Mouse (Mus musculus) induced T-regulatory cell, adult 2 months (primary cell): ENCODE data around the gene Rasgef1b.

Experiments used
- DNase-seq: peaks from one replicate; pipeline ENCODE4 v3.0.0-alpha.2; 2012; ENCODE audit warnings: low read depth

The Rasgef1b gene

DNA sequence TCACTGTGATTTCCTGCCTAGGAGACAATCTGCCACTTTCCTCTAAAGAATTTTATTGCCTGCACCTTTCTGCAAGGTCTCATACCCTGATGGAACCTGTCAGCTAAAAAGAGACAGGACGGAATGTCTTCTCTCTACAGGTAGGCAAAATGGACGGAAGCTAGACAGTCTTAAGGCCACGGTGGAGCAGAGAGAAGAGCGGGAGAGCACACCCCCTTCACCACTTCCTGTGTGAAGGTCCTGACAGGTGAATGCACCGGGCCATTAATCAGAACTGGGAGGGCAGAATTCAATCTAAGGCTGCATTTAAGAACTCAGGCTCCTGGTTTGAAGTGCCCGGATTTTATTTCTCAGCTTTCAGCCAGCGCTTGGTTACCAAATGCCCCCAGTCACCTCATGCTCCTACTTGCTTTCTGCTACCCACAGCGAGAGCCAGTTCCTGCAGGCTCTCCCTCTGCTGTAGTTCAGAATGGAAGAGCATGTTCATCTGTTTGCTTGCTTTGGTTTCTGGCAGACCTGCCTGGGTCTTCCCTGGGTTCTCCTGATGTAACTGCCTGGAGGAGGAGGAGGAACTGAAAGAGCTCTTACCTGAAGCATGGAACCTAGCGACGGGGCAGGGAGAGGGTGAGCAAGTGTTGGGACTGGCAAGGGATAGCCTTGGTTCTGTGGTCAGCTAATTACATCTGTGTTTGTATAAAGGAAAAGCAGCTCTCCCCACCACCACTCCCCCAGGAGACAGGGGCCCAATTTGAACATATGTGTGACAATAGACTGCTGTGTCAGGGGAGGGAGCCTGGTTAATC lies 233.3 kb downstream of the Rasgef1b start:
- peak; percentile 44 for DNase-seq

DNA sequence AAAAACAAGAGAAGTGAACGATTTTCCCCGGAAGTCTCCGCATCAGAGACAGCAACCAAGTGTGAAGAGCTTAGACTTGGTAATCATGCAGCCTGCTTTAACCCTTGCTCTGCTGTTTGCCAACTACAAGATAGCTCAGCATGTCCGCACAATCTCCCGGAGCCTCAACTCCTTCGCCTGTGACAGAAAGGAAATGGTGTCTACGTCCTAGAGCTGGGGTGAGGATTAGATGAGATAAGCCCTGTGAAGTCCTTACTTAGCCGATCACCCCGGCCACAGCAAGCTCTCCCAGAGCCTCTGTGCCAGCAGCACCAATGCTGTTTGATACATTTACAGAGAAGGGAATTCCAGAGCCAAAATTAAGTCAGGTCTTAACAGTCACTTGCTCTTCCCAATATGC lies 235.0 kb downstream of the Rasgef1b start:
- no peak for DNase-seq

GRCm38 (mm10) chr5:99493017-99493416 lies 235.8 kb downstream of the Rasgef1b start:
- DNase-seq = no peak

GRCm38 (mm10) chr5:99488479-99489158 lies 240.2 kb downstream of the Rasgef1b start:
- DNase-seq = no peak

DNA sequence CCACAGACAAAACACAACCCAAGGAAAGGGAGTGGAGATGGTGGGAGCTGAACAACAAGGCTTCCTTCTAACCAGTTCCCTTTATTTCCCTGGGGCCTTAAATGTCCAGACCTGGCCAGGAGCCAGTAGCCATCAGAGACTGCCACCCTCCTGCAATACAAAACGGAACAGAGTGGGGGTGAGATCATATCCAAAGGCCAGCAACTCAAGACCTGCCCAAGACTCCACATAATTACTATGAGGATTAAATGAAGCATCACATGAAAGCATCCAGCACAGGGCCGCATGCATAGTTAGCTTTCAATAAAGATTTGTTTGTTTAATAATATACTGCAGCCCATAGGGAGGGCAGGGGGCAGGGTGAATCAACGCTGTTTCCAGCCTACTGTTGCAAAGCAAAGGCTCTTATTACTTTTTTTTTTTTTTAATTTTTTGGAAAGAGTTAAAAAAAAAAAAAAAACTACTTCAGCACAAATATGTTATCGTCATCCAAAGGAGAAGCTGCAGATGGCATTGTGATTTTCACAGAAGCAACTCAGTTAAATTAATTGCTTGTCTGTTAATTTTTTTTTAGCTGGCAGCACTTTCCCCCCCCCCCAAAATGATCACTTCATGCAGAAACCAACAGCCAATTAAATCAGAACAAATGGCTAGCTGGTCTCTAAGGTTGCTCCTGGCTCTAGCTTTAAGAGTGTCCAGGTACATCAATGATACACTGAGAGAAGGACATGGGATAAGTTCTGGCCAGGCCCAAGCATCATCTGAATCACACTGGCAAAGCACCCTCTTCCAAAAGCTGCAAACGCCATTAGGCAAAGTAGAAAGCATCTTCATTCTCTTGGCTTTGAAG lies 241.6 kb downstream of the Rasgef1b start:
- DNase-seq = no peak

- no peak for DNase-seq
These were observed 245.7 kb downstream of the Rasgef1b start for GRCm38 (mm10) chr5:99483162-99483561.

DNA sequence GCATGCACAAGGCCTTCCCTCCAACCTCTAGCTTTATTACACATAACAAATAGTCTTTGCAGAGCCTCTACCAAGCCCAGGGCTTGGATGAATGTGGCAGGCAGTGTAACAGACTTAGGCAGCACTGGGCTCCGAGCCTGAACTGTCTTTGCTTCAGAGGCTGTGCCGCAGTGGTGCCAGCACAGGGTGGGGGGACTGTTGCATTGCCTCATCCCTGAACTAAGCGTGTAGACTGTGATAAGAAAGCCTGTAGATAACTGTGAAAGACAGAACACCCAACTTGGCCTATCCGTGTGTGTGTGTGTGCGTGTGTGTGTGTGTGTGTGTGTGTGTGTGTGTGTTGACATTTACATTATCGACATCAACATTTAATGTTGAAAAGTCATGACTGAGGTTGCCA lies 246.3 kb downstream of the Rasgef1b start:
- DNase-seq = no peak

DNA sequence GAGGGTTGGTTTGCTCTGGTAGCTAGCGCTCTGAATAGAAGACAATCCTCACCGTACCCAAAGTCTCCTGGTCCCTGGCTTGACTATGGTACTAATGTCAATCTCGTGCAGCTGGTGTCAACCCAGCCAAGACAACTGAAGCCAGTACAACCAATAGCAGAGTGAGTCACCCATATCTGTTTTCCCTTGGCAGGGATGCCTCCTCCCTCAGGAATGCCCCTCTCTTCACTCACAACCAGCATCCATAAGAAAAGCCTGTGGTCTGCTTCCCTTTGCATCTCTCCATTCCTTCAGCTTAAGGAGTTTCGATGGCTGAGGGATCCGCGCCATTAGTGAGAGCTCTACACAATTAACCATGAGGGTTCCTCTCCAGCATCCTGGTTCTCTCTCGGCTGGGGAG lies 246.8 kb downstream of the Rasgef1b start:
- DNase-seq = no peak

DNA sequence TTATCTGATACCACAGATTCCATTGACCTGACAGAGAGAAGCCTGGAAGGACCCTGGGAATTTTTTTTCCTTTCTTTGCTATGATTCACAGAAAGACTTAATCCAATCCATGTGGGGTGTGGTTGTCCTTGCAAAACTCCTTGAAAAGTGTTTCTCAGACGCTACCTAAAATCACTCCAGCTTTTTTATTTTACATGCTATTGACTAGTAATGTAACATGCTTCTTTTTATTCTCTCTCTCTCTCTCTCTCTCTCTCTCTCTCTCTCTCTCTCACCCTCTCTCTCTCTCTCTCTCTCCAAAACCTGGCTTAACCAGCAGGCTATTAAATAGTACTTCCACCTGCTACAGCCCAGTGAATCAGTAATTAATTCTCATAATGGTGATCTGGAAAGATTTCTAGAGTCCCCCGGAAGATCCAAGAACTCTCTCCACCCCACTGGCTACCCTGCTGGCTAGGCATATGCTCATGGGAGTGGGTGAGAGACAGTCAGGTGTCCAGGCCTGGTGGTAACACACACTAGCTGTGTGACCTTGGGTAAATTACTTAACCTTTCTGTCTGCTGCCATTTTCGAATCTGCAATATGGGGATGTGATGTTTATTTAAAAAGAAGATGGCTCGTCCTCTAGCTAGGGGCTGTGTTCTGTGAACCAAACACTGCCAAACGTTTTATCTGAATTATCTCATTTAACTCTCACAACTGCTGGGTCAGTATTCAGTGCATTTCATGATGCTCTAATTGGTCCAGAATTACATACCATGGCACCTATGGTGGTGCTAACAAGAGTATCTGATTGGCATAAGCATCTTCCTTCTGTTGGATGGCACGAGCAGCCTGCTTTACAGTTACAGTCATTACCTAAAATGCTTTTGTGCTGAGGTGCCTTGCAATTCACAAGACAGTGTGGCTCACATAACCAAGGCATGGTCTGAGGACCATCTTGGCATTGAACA lies 248.5 kb downstream of the Rasgef1b start:
- DNase-seq = no peak

GRCm38 (mm10) chr5:99479263-99480077 lies 249.4 kb downstream of the Rasgef1b start:
- no peak for DNase-seq

DNA sequence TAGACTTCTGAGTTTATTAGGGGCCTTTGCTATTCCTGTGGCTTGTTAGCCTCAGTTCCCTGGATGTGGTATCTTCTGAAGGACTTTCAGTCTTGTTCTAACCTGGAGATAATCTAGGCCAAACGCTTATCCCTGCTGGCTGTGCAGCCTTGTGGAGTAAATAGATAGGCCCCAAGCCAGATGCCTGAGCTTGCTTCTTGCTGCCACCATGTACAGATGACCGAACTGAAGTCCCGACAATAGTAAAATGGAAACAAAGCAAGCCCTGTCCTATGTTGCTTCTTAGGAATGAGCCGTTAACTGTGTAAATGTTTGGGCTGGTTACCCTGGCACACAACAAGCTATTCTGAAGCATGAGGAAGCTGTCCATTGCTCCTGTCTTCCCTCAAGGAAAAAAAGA lies 250.1 kb downstream of the Rasgef1b start:
- no peak for DNase-seq

- peak; percentile 25 for DNase-seq
These were observed 251.4 kb downstream of the Rasgef1b start for GRCm38 (mm10) chr5:99477420-99477815.

GRCm38 (mm10) chr5:99476640-99477419 lies 252.0 kb downstream of the Rasgef1b start:
- peak; percentile 6 for DNase-seq

DNA sequence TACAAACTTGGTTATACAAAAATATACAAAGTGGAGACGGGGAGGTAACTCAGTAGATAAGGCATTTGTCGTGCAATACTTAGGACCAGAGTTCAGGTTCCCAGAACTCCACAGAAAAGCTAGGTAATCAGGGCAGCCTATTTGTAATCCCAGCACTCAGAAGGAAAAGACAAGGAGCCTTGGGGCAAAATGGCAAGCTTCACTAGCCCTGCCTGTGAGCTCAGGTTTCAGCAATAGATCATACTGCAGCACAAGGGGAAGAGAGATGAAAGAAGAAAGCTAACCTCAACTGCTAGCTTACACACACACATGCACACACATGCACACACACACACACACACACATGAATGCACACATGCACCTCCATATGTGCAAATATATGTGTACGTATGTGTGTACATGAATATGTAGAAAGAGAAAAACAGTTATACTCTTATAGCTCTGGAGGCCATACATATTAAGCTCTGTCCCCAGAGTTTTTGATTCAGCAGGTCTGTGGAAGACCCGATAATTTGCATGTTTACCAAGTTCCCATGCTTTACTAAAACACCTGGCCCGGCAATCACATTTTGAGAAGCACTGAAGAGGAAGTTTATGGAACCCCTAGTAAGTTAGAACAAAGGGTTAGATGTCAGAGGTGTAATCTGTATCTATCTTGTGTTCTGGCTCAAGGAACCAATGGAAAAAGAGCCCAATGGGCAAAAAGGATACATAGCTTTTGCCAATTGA lies 256.1 kb downstream of the Rasgef1b start:
- DNase-seq = no peak

DNA sequence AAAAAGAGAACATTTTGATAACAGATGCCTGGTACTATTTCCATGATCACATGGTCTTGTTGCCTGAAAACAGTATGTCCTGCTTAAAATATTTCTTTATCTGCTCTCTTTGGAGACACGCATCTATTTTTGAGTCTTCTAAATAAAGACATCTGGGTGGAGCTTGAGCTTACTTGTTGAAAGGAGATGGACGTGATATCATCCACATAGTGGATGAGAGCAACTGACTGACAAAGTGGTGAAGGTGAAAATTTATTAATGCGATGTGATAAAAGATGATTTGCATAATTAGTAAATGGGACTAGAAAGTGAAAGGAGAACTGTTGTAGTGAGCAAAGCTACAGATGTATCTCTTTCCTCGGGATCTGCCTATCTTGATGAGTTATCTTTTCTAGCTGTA lies 257.1 kb downstream of the Rasgef1b start:
- no peak for DNase-seq

DNA sequence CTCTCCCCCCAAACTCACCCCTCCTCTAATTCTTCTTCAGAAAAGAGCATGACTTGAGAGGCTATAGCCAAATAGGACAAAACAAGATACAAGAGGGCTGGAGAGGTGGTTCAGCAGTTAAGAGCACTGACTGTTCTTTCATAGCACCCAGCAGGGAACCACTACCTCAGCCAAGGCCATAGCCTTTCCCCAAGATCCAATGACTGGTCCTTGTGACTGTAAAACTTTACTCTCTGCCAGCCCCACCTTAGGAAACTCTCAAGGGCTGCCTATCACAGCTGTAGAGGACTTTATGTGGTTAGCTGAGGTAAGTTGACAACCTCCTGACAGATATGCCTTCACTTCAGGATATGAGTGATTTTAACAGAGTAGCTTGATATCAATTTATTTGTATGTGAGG lies 258.3 kb downstream of the Rasgef1b start:
- no peak for DNase-seq

DNA sequence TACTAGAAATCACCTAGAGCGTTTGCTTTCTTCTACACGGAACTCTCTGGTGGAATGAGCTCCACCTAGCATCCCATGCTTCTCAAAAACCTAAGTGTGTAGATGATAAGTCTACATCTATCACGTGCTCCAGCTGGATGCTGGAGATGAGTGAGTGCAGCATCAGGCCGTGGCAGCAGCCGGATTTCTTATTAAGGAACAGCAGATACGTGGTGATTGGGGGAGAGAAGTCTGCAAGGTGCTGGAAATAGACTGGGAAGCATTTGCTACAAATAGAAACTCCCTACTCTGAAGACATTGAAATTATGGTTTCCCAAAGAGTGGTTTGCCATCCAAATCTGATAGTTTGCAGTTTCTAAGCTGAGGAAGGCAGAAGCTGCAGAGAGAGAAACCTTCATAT lies 269.9 kb downstream of the Rasgef1b start:
- DNase-seq = no peak

- no peak for DNase-seq
These were observed 271.6 kb downstream of the Rasgef1b start for GRCm38 (mm10) chr5:99457291-99457690.

DNA sequence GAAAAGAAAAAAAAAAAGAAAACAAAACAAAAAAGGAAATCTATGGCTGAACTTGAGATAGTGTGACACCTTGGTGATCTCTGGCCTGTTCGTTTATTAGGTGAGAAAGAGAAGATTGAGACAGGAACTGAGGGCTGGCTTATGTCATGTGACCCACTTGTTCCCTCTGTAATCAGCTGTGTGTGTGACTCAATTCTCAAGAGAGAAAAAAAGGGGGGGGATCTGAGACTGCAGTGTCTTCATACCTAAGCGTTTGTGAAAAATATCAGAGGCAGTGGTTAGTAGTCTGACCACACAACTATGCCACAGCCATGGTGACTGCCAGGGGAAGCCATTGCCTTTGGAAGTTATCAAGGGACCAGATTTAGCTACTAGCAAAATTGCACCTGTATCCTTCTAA lies 276.9 kb downstream of the Rasgef1b start:
- DNase-seq = peak; percentile 1
